Comparison of ENCODE assay signal across 9 mouse cellular contexts in genomic region chrX:93070290-93070611, GRCm38 (mm10).
DNase-seq lines count a peak whose midpoint lies in the region; ATAC-seq and TF ChIP-seq lines count a peak whose summit lies in the region.
"Had no signal": no experiment of that assay in that cellular context is flagged by ENCODE, and none has a peak within 500 bp of the region (broad histone marks: within the 10 kb centered on the region; RNA-seq: fewer than 3 reads in every experiment).

No protein-coding gene starts in this region.

- no peak overlapping the region for H3K9ac ChIP-seq in intestine, embryonic 14.5 days (ENCODE audit: low read length)
- H3K9ac ChIP-seq in intestine, embryonic 15.5 days, result no peak overlapping the region
- no peak overlapping the region for H3K9ac ChIP-seq in hindbrain, embryonic 15.5 days
- no peak overlapping the region for H3K9ac ChIP-seq in neural tube, embryonic 13.5 days
- H3K9ac ChIP-seq: liver, embryonic 14.5 days had no signal

- H3K36me3 ChIP-seq in intestine, embryonic 14.5 days (ENCODE audit: control insufficient read depth, insufficient read depth, low read length), result no peaks in the 10 kb centered on the region
- no peaks in the 10 kb centered on the region for H3K36me3 ChIP-seq in intestine, embryonic 15.5 days
- H3K36me3 ChIP-seq in hindbrain, embryonic 15.5 days, result no peaks in the 10 kb centered on the region
- H3K36me3 ChIP-seq in neural tube, embryonic 13.5 days, result no peaks in the 10 kb centered on the region

- DNase-seq in intestine, embryonic 14.5 days (ENCODE audit: low spot score), result no peak
- peak; percentile 11 for DNase-seq in fat pad, adult 2 months (ENCODE audit: extremely low read depth, low read depth, low spot score)
- no peak for DNase-seq in left cerebral cortex, adult 2 months (ENCODE audit: extremely low spot score in 1 of 2, low spot score in 2 of 2)

- H3K27ac ChIP-seq in intestine, embryonic 14.5 days (ENCODE audit: low read depth), result no peak overlapping the region
- no peak overlapping the region for H3K27ac ChIP-seq in intestine, embryonic 15.5 days
- no peak overlapping the region for H3K27ac ChIP-seq in hindbrain, embryonic 15.5 days (replicated peaks)
- no peak overlapping the region for H3K27ac ChIP-seq in neural tube, embryonic 13.5 days (replicated peaks)
- no peak overlapping the region for H3K27ac ChIP-seq in left cerebral cortex, adult 2 months
- H3K27ac ChIP-seq: layer of hippocampus, adult 2 months; liver, embryonic 14.5 days had no signal

- 58% methylated on average over 5 of the region's 5 CpGs for WGBS in intestine, embryonic 14.5 days
- 62% methylated on average over 5 of the region's 5 CpGs for WGBS in intestine, embryonic 15.5 days
- 34% methylated on average over 5 of the region's 5 CpGs for WGBS in hindbrain, embryonic 15.5 days
- 52% methylated on average over 5 of the region's 5 CpGs for WGBS in neural tube, embryonic 13.5 days

- ATAC-seq in intestine, embryonic 14.5 days (replicated peaks; ENCODE audit: low FRiP score, low TSS enrichment, low read depth), result no peak
- ATAC-seq in intestine, embryonic 15.5 days, result no peak
- 0 out of 2 replicates have a peak, but pooled peaks have one; percentile 48 for ATAC-seq in hindbrain, embryonic 15.5 days (ENCODE audit: low FRiP score, low read depth)
- no peak for ATAC-seq in neural tube, embryonic 13.5 days (ENCODE audit: low read depth)
- no peak for ATAC-seq in erythroblast, adult 5-6 weeks (replicated peaks; ENCODE audit: low FRiP score, poor library complexity, severe bottlenecking)

- H3K4me3 ChIP-seq in intestine, embryonic 14.5 days (ENCODE audit: low read depth, low read length), result no peak overlapping the region
- H3K4me3 ChIP-seq in intestine, embryonic 15.5 days (replicated peaks), result no peak overlapping the region
- H3K4me3 ChIP-seq in hindbrain, embryonic 15.5 days, result no peak overlapping the region
- no peak overlapping the region for H3K4me3 ChIP-seq in neural tube, embryonic 13.5 days
- no peak overlapping the region for H3K4me3 ChIP-seq in left cerebral cortex, adult 2 months
- H3K4me3 ChIP-seq: layer of hippocampus, adult 2 months had no signal

- intact Hi-C loops in left cerebral cortex, adult 2 months (cut with DNase I), result loop anchor here (1.0 kb wide), 1 partner anchor 395 kb away; no protein-coding TSS in a partner anchor

- H3K4me2 ChIP-seq in intestine, embryonic 14.5 days (ENCODE audit: low read length), result peak overlapping the region; percentile 37
- no peak overlapping the region for H3K4me2 ChIP-seq in intestine, embryonic 15.5 days (replicated peaks)
- H3K4me2 ChIP-seq in hindbrain, embryonic 15.5 days, result peak overlapping the region; percentile 49
- H3K4me2 ChIP-seq in neural tube, embryonic 13.5 days, result peak overlapping the region; percentile 48

- no peak for TF ChIP-seq CTCF in left cerebral cortex, adult 2 months (IDR thresholded peaks at IDR 0.05)

- H3K27me3 ChIP-seq in intestine, embryonic 14.5 days (replicated peaks; ENCODE audit: control insufficient read depth, insufficient read depth, low read length), result no peaks in the 10 kb centered on the region
- H3K27me3 ChIP-seq in intestine, embryonic 15.5 days (replicated peaks), result no peaks in the 10 kb centered on the region
- H3K27me3 ChIP-seq in hindbrain, embryonic 15.5 days, result no peaks in the 10 kb centered on the region
- no peaks in the 10 kb centered on the region for H3K27me3 ChIP-seq in neural tube, embryonic 13.5 days

- no peaks in the 10 kb centered on the region for H3K9me3 ChIP-seq in intestine, embryonic 14.5 days (ENCODE audit: control insufficient read depth, low read length)
- no peaks in the 10 kb centered on the region for H3K9me3 ChIP-seq in intestine, embryonic 15.5 days
- H3K9me3 ChIP-seq in hindbrain, embryonic 15.5 days, result no peaks in the 10 kb centered on the region
- H3K9me3 ChIP-seq in neural tube, embryonic 13.5 days, result no peaks in the 10 kb centered on the region

- H3K4me1 ChIP-seq in intestine, embryonic 14.5 days (replicated peaks; ENCODE audit: control insufficient read depth, insufficient read depth, low read length), result no peaks in the 10 kb centered on the region
- H3K4me1 ChIP-seq in intestine, embryonic 15.5 days (replicated peaks), result no peaks in the 10 kb centered on the region
- H3K4me1 ChIP-seq in hindbrain, embryonic 15.5 days (replicated peaks), result no peaks in the 10 kb centered on the region
- H3K4me1 ChIP-seq in neural tube, embryonic 13.5 days (replicated peaks), result no peaks in the 10 kb centered on the region
